Mouse (Mus musculus) neural tube, embryonic 13.5 days (tissue): ENCODE data around the gene Fads3. TPM values are rescaled to one million over a fixed set of nuclear protein-coding genes. Genes with fewer than 3 reads are reported as not detected.

Experiments
- ATAC-seq: fragments of 200-750 bp; cut with Nextera tagmentation; 2 replicates; pipeline ENCODE4 v1.8.0; 2017; ENCODE audit warnings: low read depth, mild to moderate bottlenecking, moderate TSS enrichment, moderate library complexity
- H3K27ac ChIP-seq: fragments of 300-500 bp; sonication (generic); replicated peaks from 2 replicates; pipeline ENCODE4 v1.5.1; 2015; ENCODE audit warnings: moderate library complexity, mild to moderate bottlenecking, inconsistent platforms
- H3K27me3 ChIP-seq: fragments of 300-500 bp; sonication (generic); 2 replicates; pipeline ENCODE4 v1.6.1; 2015; ENCODE audit warnings: mild to moderate bottlenecking, inconsistent platforms
- H3K36me3 ChIP-seq: fragments of 300-500 bp; sonication (generic); 2 replicates; pipeline ENCODE4 v1.6.1; 2015; ENCODE audit warnings: mild to moderate bottlenecking, inconsistent platforms
- H3K4me1 ChIP-seq: fragments of 300-500 bp; sonication (generic); replicated peaks from 2 replicates; pipeline ENCODE4 v1.6.1; 2015; ENCODE audit warnings: inconsistent platforms
- H3K4me2 ChIP-seq: fragments of 300-500 bp; sonication (generic); 2 replicates; pipeline ENCODE4 v1.6.1; 2015; ENCODE audit warnings: inconsistent platforms, mild to moderate bottlenecking, moderate library complexity
- H3K4me3 ChIP-seq: fragments of 300-500 bp; sonication (generic); 2 replicates; pipeline ENCODE4 v1.5.1; 2015; ENCODE audit warnings: mild to moderate bottlenecking, inconsistent platforms
- H3K9ac ChIP-seq: fragments of 300-500 bp; sonication (generic); 2 replicates; pipeline ENCODE4 v1.6.1; 2015; ENCODE audit warnings: moderate library complexity, mild to moderate bottlenecking, inconsistent platforms
- H3K9me3 ChIP-seq: fragments of 300-500 bp; sonication (generic); 2 replicates; pipeline ENCODE4 v1.6.1; 2016; ENCODE audit warnings: inconsistent platforms
- WGBS: fragments of 180-500 bp; shearing (Covaris S2); methylation state at CpG from one replicate; pipeline ENCODE4 v1.1.7; 2015; 5-methylcytosine and 5-hydroxymethylcytosine counted together
- polyA plus RNA-seq: library from polyadenylated mRNA; unstranded; fragments of >200 nt; fragmentation: Nextera tagmentation; extraction: Ambion mirVana; gene quantifications from 2 replicates; pipeline ENCODE4 v1.2.1, GENCODE M21; 2015

Fads3 gene
- polyA plus RNA-seq, 1 experiment from 2014 or later, result 19.1 TPM

DNA sequence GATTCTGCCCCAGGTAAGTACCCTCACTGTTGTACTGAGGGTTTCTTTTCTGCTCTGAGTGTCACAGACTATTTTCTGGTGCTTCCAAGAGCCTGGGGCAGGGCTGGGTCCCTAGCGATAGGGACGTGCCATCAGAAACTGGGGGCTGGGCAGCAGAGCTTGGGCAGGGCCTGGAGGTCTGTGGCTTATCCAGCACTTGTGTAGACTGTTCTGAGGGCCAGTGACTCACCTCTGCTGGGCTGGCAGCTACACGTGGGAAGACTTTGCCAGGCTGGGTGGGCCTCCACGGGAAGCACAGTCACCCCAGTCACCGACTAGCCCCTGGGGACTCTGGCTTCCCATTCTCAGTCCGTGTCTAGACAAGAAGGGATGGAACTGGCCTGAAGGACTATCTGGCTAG, 863 bp downstream of the Fads3 start:
- Histone ChIP-seq H3K36me3 (no peaks in the 10 kb centered on the region), H3K27ac (0 out of 2 replicates have a peak overlapping the region, but pooled peaks have one; percentile 42), H3K4me1 (peaks cover 30% of the 10 kb centered on the region), H3K4me3 (peak overlapping the region; percentile 59), H3K4me2 (peak overlapping the region; percentile 97), H3K9me3 (no peaks in the 10 kb centered on the region), H3K9ac (peak overlapping the region; percentile 80), H3K27me3 (no peaks in the 10 kb centered on the region; the same call in 1 of the 2 replicates)
- WGBS, result 64% methylated on average over 6 of the region's 6 CpGs
- ATAC-seq, result peak; percentile 21; the same call in 1 of the 2 replicates

GRCm38 (mm10) chr19:10042816-10043215, 1.4 kb downstream of the Fads3 start:
- no peak for ATAC-seq
- H3K4me1 ChIP-seq, result peaks cover 30% of the 10 kb centered on the region
- no peaks in the 10 kb centered on the region; the same call in 1 of the 2 replicates for H3K27me3 ChIP-seq
- peak overlapping the region; percentile 97 for H3K4me2 ChIP-seq
- no peaks in the 10 kb centered on the region for H3K9me3 ChIP-seq
- no peaks in the 10 kb centered on the region for H3K36me3 ChIP-seq
- H3K9ac ChIP-seq, result no peak overlapping the region; the same call in 1 of the 2 replicates
- no peak overlapping the region for H3K27ac ChIP-seq
- 82% methylated on average over 4 of the region's 4 CpGs for WGBS
- H3K4me3 ChIP-seq, result peak overlapping the region; percentile 59

- peak overlapping the region; percentile 97 for H3K4me2 ChIP-seq
- no peak overlapping the region for H3K27ac ChIP-seq
- no peak overlapping the region for H3K9ac ChIP-seq
- no peaks in the 10 kb centered on the region; the same call in 1 of the 2 replicates for H3K27me3 ChIP-seq
- no peak for ATAC-seq
- H3K4me3 ChIP-seq, result no peak overlapping the region
- no peaks in the 10 kb centered on the region for H3K36me3 ChIP-seq
- no peaks in the 10 kb centered on the region for H3K9me3 ChIP-seq
- peaks cover 28% of the 10 kb centered on the region for H3K4me1 ChIP-seq
Measured at GRCm38 (mm10) chr19:10043643-10044042, 2.3 kb downstream of the Fads3 start.

GRCm38 (mm10) chr19:10045707-10046106, 4.3 kb downstream of the Fads3 start:
- Histone ChIP-seq H3K4me1 (peaks cover 21% of the 10 kb centered on the region), H3K9me3 (no peaks in the 10 kb centered on the region), H3K4me2 (no peak overlapping the region), H3K27me3 (no peaks in the 10 kb centered on the region), H3K27ac (no peak overlapping the region), H3K36me3 (no peaks in the 10 kb centered on the region), H3K4me3 (no peak overlapping the region), H3K9ac (no peak overlapping the region)
- 75% methylated on average over 2 of the region's 2 CpGs for WGBS
- ATAC-seq, result no peak

DNA sequence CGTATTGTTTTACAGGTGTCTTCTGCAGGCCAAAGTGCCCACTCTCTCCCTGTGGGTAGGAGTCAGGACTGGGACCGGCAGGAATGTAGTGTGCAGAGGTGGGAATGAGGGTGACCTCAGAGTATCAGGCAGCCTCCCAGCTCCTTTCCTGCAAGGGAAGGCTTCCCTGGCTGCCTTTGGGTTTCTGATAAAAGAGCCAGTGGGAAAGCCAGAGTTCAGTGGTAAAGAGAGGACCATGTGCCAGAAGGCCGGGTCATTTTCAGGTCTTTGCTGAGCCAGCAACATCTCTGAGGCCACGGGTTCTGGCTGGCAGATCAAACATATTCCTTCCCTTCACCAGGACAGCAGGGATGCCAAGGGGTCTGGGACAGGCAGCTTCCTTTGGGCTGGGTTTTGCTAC, 5.0 kb downstream of the Fads3 start:
- Histone ChIP-seq H3K4me3 (no peak overlapping the region), H3K9ac (no peak overlapping the region), H3K4me1 (peaks cover 16% of the 10 kb centered on the region), H3K27ac (no peak overlapping the region), H3K27me3 (no peaks in the 10 kb centered on the region), H3K36me3 (no peaks in the 10 kb centered on the region), H3K9me3 (no peaks in the 10 kb centered on the region), H3K4me2 (no peak overlapping the region)
- no peak for ATAC-seq
- 74% methylated on average over 4 of the region's 4 CpGs for WGBS

DNA sequence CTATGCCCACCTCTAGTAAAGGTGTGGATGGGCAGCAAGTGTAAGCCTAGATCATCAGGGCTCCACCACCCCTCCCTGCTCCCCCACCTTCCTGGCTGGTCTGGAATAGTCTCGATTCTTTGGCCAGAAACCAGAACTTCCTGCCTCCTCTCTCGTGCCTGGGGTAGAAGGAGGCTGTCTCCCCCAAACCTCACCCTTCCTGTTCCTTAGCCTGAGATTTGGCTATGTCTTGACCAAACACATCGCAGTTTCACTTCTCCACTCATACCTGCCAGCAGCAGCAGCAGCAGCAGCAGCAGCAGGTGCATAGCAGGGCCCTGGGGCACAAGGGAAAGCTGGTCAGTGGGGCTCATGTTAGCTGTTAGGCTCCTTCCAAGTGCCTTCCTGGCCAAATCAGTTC, 5.6 kb downstream of the Fads3 start:
- Histone ChIP-seq H3K9ac (no peak overlapping the region), H3K4me3 (no peak overlapping the region), H3K4me1 (peaks cover 12% of the 10 kb centered on the region), H3K36me3 (no peaks in the 10 kb centered on the region), H3K4me2 (no peak overlapping the region), H3K9me3 (no peaks in the 10 kb centered on the region), H3K27ac (no peak overlapping the region), H3K27me3 (no peaks in the 10 kb centered on the region)
- ATAC-seq, result no peak
- 63% methylated on average over 3 of the region's 3 CpGs for WGBS

DNA sequence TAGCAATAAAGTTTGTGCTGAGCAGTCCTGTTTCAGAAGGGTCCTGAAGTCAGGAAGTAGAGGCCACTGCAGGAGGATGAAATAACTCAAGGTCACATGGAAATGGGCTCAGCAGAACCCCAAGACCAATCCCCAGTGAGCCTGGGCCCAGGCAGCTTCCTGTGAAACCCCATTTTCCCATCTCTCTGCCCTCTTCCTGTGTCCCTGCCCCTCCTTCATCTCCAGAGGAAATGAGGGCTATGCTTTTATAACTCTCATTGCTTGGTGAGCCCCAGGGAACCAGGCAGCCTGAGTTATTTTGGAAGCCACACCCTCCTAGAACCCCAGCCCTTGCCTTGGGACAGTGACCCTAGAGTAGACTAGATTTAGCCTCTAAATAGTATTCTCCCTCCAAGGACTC, 8.2 kb downstream of the Fads3 start:
- Histone ChIP-seq H3K4me1 (no peaks in the 10 kb centered on the region), H3K9me3 (no peaks in the 10 kb centered on the region), H3K27me3 (no peaks in the 10 kb centered on the region), H3K9ac (no peak overlapping the region), H3K27ac (no peak overlapping the region), H3K4me3 (no peak overlapping the region), H3K36me3 (peaks cover 12% of the 10 kb centered on the region; the same call in 1 of the 2 replicates), H3K4me2 (no peak overlapping the region)
- ATAC-seq, result no peak

- WGBS, result 85% methylated on average over 2 of the region's 2 CpGs
- no peak overlapping the region for H3K9ac ChIP-seq
- no peak for ATAC-seq
- no peaks in the 10 kb centered on the region for H3K27me3 ChIP-seq
- H3K4me3 ChIP-seq, result no peak overlapping the region
- H3K36me3 ChIP-seq, result peaks cover 20% of the 10 kb centered on the region; the same call in 1 of the 2 replicates
- no peak overlapping the region for H3K27ac ChIP-seq
- H3K4me1 ChIP-seq, result no peaks in the 10 kb centered on the region
- H3K9me3 ChIP-seq, result no peaks in the 10 kb centered on the region
- H3K4me2 ChIP-seq, result no peak overlapping the region
Measured at GRCm38 (mm10) chr19:10050438-10050837, 9.1 kb downstream of the Fads3 start.

GRCm38 (mm10) chr19:10052698-10053097, 11.3 kb downstream of the Fads3 start:
- Histone ChIP-seq H3K36me3 (peaks cover 34% of the 10 kb centered on the region), H3K9me3 (no peaks in the 10 kb centered on the region), H3K4me1 (no peaks in the 10 kb centered on the region), H3K4me2 (no peak overlapping the region), H3K4me3 (no peak overlapping the region), H3K27ac (no peak overlapping the region), H3K27me3 (no peaks in the 10 kb centered on the region), H3K9ac (no peak overlapping the region)
- ATAC-seq, result no peak
- WGBS, result 95% methylated on average over 4 of the region's 4 CpGs

DNA sequence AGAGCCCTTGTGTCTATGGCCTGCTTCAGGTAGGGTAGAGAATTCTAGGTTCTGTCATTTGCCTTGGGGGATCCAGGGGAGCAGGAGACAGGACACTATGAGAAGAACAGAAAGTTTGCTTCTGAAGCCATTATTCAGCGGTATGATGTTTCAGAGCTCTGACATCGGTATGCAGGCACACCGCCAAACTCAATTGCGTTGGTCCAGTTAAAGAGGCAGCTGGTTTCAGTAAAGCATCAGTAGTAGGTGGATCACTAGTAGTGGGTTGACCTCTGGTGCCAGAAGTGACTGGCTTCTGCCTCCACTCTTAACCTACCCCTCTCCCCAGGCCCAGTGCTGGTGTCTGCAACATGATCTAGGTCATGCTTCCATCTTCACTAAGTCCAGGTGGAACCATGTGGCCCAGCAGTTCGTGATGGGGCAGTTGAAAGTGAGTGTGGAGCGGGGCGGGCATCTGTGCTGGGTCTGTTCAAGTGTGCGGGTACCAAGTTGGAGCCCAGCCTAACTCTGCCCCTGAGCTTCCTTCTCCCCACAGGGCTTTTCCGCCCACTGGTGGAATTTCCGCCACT, 12.4 kb downstream of the Fads3 start:
- H3K9me3 ChIP-seq, result no peaks in the 10 kb centered on the region
- H3K27me3 ChIP-seq, result no peaks in the 10 kb centered on the region
- no peak overlapping the region for H3K4me3 ChIP-seq
- no peaks in the 10 kb centered on the region for H3K4me1 ChIP-seq
- no peak overlapping the region for H3K4me2 ChIP-seq
- H3K9ac ChIP-seq, result no peak overlapping the region
- 91% methylated on average over 10 of the region's 10 CpGs for WGBS
- H3K27ac ChIP-seq, result no peak overlapping the region
- H3K36me3 ChIP-seq, result peaks cover 41% of the 10 kb centered on the region
- no peak for ATAC-seq

GRCm38 (mm10) chr19:10054361-10055075, 13.1 kb downstream of the Fads3 start:
- Histone ChIP-seq H3K36me3 (peaks cover 41% of the 10 kb centered on the region), H3K4me3 (no peak overlapping the region), H3K4me1 (no peaks in the 10 kb centered on the region), H3K9me3 (no peaks in the 10 kb centered on the region), H3K27me3 (no peaks in the 10 kb centered on the region), H3K27ac (no peak overlapping the region), H3K4me2 (no peak overlapping the region), H3K9ac (no peak overlapping the region)
- ATAC-seq, result no peak
- 93% methylated on average over 6 of the region's 6 CpGs for WGBS

- Histone ChIP-seq H3K27me3 (no peaks in the 10 kb centered on the region), H3K4me2 (no peak overlapping the region), H3K27ac (no peak overlapping the region), H3K4me1 (no peaks in the 10 kb centered on the region), H3K9me3 (no peaks in the 10 kb centered on the region), H3K9ac (no peak overlapping the region), H3K4me3 (no peak overlapping the region), H3K36me3 (peaks cover 41% of the 10 kb centered on the region)
- no peak for ATAC-seq
- WGBS, result 82% methylated on average over 3 of the region's 3 CpGs
Measured at GRCm38 (mm10) chr19:10055261-10055660, 13.9 kb downstream of the Fads3 start.
